Mouse (Mus musculus): Measurements from ENCODE around the gene Mtch1.
"Not testable (repeated sequence)": the region's sequence is repeated elsewhere in the genome, so short reads cannot be mapped to it uniquely, and the experiment has no call there.

DNA sequence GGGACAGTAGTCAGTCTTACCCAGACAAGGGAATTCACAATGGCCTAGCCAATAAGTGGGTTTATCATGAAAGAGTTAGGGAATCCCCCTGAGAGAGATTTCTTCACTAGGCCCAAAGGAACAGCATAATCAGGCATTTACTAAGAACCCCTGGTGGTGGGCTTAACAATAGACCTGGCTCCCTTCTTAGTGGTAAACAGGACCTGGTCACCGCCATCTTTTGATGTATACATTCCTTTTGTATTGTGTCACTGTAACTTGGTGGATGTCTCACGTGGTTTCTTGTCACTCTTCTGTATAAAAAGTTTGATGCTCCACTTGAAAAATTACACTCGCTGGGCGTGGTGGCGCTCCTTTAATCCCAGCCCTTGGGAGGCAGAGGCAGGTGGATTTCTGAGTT lies 3.3 kb upstream of the Mtch1 start:
- TF ChIP-seq POLR2A, CTCF (IDR thresholded peaks at IDR 0.05; ENCODE audit: extremely low read depth, insufficient read depth, low read length): not testable (repeated sequence)

Data from cortical plate, adult 2 months (tissue).